Mouse (Mus musculus) MEL (cell line): ENCODE results near the gene Fbf1. TPM values are rescaled to one million over a fixed set of nuclear protein-coding genes. Genes with fewer than 3 reads are reported as not detected.

Experiments
- DNase-seq: peaks from one replicate; pipeline ENCODE4 v3.0.0; 2011; ENCODE audit warnings: low read depth, low spot score
- H3K27ac ChIP-seq: 2 replicates; pipeline ENCODE4 v1.5.1; 2012; ENCODE audit warnings: low read depth, mild to moderate bottlenecking, control low read depth, low read length, moderate library complexity; ENCODE audit not compliant: control insufficient read depth
- H3K27me3 ChIP-seq, 2 experiments: fragments of 150-350 bp in 1 of 2; sonication (generic) in 1 of 2; 2 replicates each; pipeline ENCODE4 v1.6.1; 2012; ENCODE audit warnings: low read length in 2 of 2, mild to moderate bottlenecking in 2 of 2, improper control_type of control experiment in 1 of 2, moderate library complexity in 1 of 2; ENCODE audit not compliant: insufficient read depth in 2 of 2, control insufficient read depth in 1 of 2
- H3K36me3 ChIP-seq, 2 experiments: 2 replicates each; pipeline ENCODE4 v1.6.1; 2012 to 2014; ENCODE audit warnings: low read length in 2 of 2, improper control_type of control experiment in 1 of 2, inconsistent platforms in 1 of 2, mild to moderate bottlenecking in 1 of 2; ENCODE audit not compliant: insufficient read depth in 2 of 2, control insufficient read depth in 1 of 2
- H3K4me1 ChIP-seq, 2 experiments: fragments of 150-350 bp in 1 of 2; sonication (generic) in 1 of 2; 2 replicates each; pipeline ENCODE4 v1.6.1; 2012; ENCODE audit warnings: low read length in 2 of 2, improper control_type of control experiment in 1 of 2, mild to moderate bottlenecking in 1 of 2; ENCODE audit not compliant: insufficient read depth in 2 of 2, control insufficient read depth in 1 of 2
- H3K4me3 ChIP-seq, 2 experiments: fragments of 150-350 bp in 1 of 2; sonication (generic) in 1 of 2; 2 replicates each; pipeline ENCODE4 v1.5.1; 2012; ENCODE audit warnings: low read depth in 2 of 2, low read length in 2 of 2, mild to moderate bottlenecking in 2 of 2, moderate library complexity in 2 of 2, control low read depth in 1 of 2, improper control_type of control experiment in 1 of 2; ENCODE audit not compliant: control insufficient read depth in 1 of 2, insufficient read depth in 1 of 2
- H3K79me2 ChIP-seq: 2 replicates; pipeline ENCODE4 v1.6.1; 2012; ENCODE audit warnings: mild to moderate bottlenecking, low read length, moderate library complexity; ENCODE audit not compliant: control insufficient read depth, poor library complexity, insufficient read depth
- H3K9ac ChIP-seq: 2 replicates; pipeline ENCODE4 v1.6.1; 2012; ENCODE audit warnings: low read depth, mild to moderate bottlenecking, control low read depth, low read length, moderate library complexity; ENCODE audit not compliant: control insufficient read depth, poor library complexity, severe bottlenecking
- H3K9me3 ChIP-seq: fragments of 150-350 bp; sonication (generic); replicated peaks from 2 replicates; pipeline ENCODE4 v1.6.1; 2012; ENCODE audit warnings: mild to moderate bottlenecking, low read length, improper control_type of control experiment, moderate library complexity; ENCODE audit not compliant: insufficient read depth
- E2F4 ChIP-seq: IDR thresholded peaks from 2 replicates; pipeline ENCODE4 v1.6.1; 2011; ENCODE audit warnings: low read depth, low read length, improper control_type of control experiment, borderline replicate concordance
- ELF1 ChIP-seq: IDR thresholded peaks from 2 replicates; pipeline ENCODE4 v1.6.1; 2014; ENCODE audit warnings: low read depth, mild to moderate bottlenecking, inconsistent platforms, low read length, improper control_type of control experiment, moderate library complexity
- EP300 ChIP-seq, 2 experiments: IDR thresholded peaks; 2 replicates each; pipeline ENCODE4 v1.6.1; 2011; ENCODE audit warnings: improper control_type of control experiment in 2 of 2, low read length in 2 of 2, low read depth in 1 of 2, mild to moderate bottlenecking in 1 of 2
- GABPA ChIP-seq: IDR thresholded peaks from 2 replicates; pipeline ENCODE4 v1.6.1; 2012; ENCODE audit warnings: low read depth, mild to moderate bottlenecking, inconsistent platforms, low read length, improper control_type of control experiment, moderate library complexity
- GATA1 ChIP-seq: IDR thresholded peaks from 2 replicates; pipeline ENCODE4 v1.6.1; 2011; ENCODE audit warnings: low read depth, low read length, improper control_type of control experiment
- KAT2A ChIP-seq: conservative IDR thresholded peaks from 2 replicates; pipeline ENCODE4 v1.6.1; 2012; ENCODE audit warnings: low read depth, low read length, improper control_type of control experiment, inconsistent platforms
- MAFK ChIP-seq: IDR thresholded peaks from 2 replicates; pipeline ENCODE4 v1.6.1; 2011; ENCODE audit warnings: low read depth, mild to moderate bottlenecking, low read length, improper control_type of control experiment, borderline replicate concordance
- MYC ChIP-seq: IDR thresholded peaks from 2 replicates; pipeline ENCODE4 v1.6.1; 2011; ENCODE audit warnings: low read depth, mild to moderate bottlenecking, low read length, improper control_type of control experiment, moderate library complexity
- NRF1 ChIP-seq: IDR thresholded peaks from 2 replicates; pipeline ENCODE4 v1.6.1; 2014; ENCODE audit warnings: low read depth, mild to moderate bottlenecking, inconsistent platforms, low read length, improper control_type of control experiment, moderate library complexity; ENCODE audit not compliant: poor library complexity, insufficient read depth, severe bottlenecking
- POLR2A ChIP-seq, 2 experiments: IDR thresholded peaks; 2 replicates each; pipeline ENCODE4 v1.6.1; 2011 to 2012; ENCODE audit warnings: low read length in 2 of 2, mild to moderate bottlenecking in 2 of 2, control low read depth in 1 of 2, improper control_type of control experiment in 1 of 2, low read depth in 1 of 2, moderate library complexity in 1 of 2; ENCODE audit not compliant: control insufficient read depth in 1 of 2, insufficient read depth in 1 of 2, poor library complexity in 1 of 2
- RAD21 ChIP-seq: IDR thresholded peaks from 2 replicates; pipeline ENCODE4 v1.6.1; 2011; ENCODE audit warnings: mild to moderate bottlenecking, low read depth, low read length, improper control_type of control experiment
- RCOR1 ChIP-seq: IDR thresholded peaks from 2 replicates; pipeline ENCODE4 v1.6.1; 2012; ENCODE audit warnings: low read depth, mild to moderate bottlenecking, inconsistent platforms, low read length, improper control_type of control experiment
- SIN3A ChIP-seq: IDR thresholded peaks from 2 replicates; pipeline ENCODE4 v1.6.1; 2012; ENCODE audit warnings: low read length, improper control_type of control experiment, inconsistent platforms
- SMC3 ChIP-seq: IDR thresholded peaks from 2 replicates; pipeline ENCODE4 v1.6.1; 2011; ENCODE audit warnings: low read depth, low read length, improper control_type of control experiment
- TBP ChIP-seq: IDR thresholded peaks from 2 replicates; pipeline ENCODE4 v1.8.0; 2011; ENCODE audit warnings: low read depth, low read length, improper control_type of control experiment
- TCF12 ChIP-seq: IDR thresholded peaks from 2 replicates; pipeline ENCODE4 v1.6.1; 2014; ENCODE audit warnings: low read depth, mild to moderate bottlenecking, inconsistent platforms, low read length, improper control_type of control experiment, moderate library complexity
- ZMIZ1 ChIP-seq: IDR thresholded peaks from 2 replicates; pipeline ENCODE4 v1.6.1; 2012; ENCODE audit warnings: low read depth, mild to moderate bottlenecking, inconsistent platforms, low read length, improper control_type of control experiment, moderate library complexity
- polyA plus RNA-seq, 2 experiments: library from polyadenylated mRNA; stranded (reverse) in 1 of 2; unstranded in 1 of 2; fragments of >175 nt in 1 of 2; fragments of >200 nt in 1 of 2; gene quantifications; 2 replicates each; pipeline versions ENCODE4 v1.2.1 to v1.2.4; 2012; ENCODE audit warnings: low replicate concordance in 2 of 2, low read depth in 1 of 2; ENCODE audit not compliant: insufficient read length in 2 of 2, insufficient read depth in 1 of 2, missing spikeins in 1 of 2
- total RNA-seq: library from RNA; depleted of rRNA; stranded (reverse); fragments of 300-350 nt; gene quantifications from 2 replicates; pipeline ENCODE4 v1.2.3, GENCODE M21; 2012

Fbf1 gene
- total and polyA plus RNA-seq, 3 experiments, result 29.2 to 32.5 TPM; not detected in 1

DNA sequence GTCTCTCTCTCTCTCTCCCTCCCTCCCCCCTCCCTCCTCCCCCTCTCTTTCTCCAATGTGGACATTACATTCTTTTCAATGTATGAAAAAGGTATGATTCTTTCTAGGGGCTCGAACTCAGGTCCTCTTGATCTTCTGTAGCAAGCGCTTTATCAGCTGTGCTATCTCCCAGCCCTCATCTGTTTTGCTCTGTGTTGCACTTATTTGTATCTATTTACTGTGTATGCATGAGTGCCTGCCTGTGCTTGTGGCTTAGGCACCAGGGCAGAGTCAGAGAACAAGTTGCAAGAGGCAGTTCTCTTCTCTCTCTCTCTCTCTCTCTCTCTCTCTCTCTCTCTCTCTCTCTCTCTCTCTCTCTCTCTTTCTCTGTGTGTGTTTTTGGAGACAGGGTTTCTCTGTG is 62.9 kb downstream of the Fbf1 start:
- Histone ChIP-seq H3K9ac (no peak overlapping the region), H3K4me3 (no peak overlapping the region), H3K27me3 (no peaks in the 10 kb centered on the region), H3K79me2 (no peaks in the 10 kb centered on the region), H3K9me3 (no peaks in the 10 kb centered on the region), H3K27ac (no peak overlapping the region), H3K36me3 (peaks cover 0 to 12% of the 10 kb centered on the region in 2 experiments; a peak in 2 of 4 replicates), H3K4me1 (peaks cover 9 to 16% of the 10 kb centered on the region in 2 experiments)
- DNase-seq, result no peak
- no peak for TF ChIP-seq MYC
- peak; percentile 36 for TF ChIP-seq GATA1
- no peak for TF ChIP-seq RAD21
- no peak for TF ChIP-seq SMC3
- TF ChIP-seq TBP, result peak; percentile 90
- TF ChIP-seq ELF1, result no peak
- no peak for TF ChIP-seq POLR2A (IDR thresholded peaks at IDR 0.05; ENCODE audit: control insufficient read depth in 1 of 2, insufficient read depth in 1 of 2, low read depth in 1 of 2, low read length in 2 of 2, poor library complexity in 1 of 2)

DNA sequence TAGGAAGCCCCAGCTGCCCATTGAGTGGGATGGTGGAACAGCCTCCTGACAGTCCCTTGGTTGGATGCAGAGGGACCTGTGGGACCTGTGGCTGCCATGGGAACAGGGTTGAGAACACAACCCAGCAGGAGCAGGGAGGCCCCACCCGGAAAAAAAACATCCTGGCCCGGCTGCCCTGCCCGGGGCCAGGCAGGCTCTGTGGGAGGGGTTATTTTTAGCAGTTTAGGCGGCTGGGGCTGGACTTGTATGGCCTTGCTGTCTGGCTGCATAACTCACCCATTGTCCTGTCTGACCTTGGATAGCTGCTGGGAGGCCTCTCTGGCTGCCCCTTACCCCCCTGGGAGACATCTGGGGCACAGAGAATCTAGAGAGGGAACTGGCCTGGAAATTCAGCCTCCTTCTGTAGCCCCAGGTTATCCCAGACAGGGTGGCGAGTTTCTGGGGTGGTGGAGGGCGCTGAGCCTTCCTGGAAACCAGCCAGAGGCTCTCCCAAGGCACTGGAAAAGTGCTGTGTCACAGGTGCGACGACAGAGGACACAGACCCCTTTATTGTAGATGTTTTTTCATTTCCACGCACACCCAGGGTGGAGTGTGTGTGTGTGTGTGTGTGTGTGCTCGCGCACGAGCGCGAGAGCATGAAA is 63.8 kb downstream of the Fbf1 start:
- TF ChIP-seq TBP, result no peak
- TF ChIP-seq EP300 (IDR thresholded peaks at IDR 0.05; ENCODE audit: low read depth in 1 of 2, low read length in 2 of 2), result no peak
- TF ChIP-seq SIN3A, result 0 out of 2 replicates have a peak, but pooled peaks have one; percentile 25
- no peak for TF ChIP-seq NRF1
- TF ChIP-seq TCF12, result no peak
- no peak for TF ChIP-seq KAT2A
- TF ChIP-seq GABPA, result peak; percentile 37; the same call in 1 of the 2 replicates
- TF ChIP-seq ZMIZ1, result no peak
- TF ChIP-seq MYC, result no peak
- TF ChIP-seq E2F4, result no peak
- TF ChIP-seq RCOR1, result no peak
- no peak for TF ChIP-seq MAFK
- Histone ChIP-seq H3K27me3 (no peaks in the 10 kb centered on the region), H3K9ac (no peak overlapping the region; the same call in 1 of the 2 replicates), H3K9me3 (no peaks in the 10 kb centered on the region), H3K4me3 (no peak overlapping the region), H3K36me3 (peaks cover 0 to 21% of the 10 kb centered on the region in 2 experiments; a peak in 2 of 4 replicates), H3K4me1 (peaks cover 11 to 26% of the 10 kb centered on the region in 2 experiments), H3K27ac (no peak overlapping the region), H3K79me2 (no peaks in the 10 kb centered on the region)
- no peak for DNase-seq
